Mouse (Mus musculus) intestine, embryonic 14.5 days (tissue): ENCODE results near the gene Fto. TPM values are rescaled to one million over a fixed set of nuclear protein-coding genes. Genes with fewer than 3 reads are reported as not detected.

Source experiments
- ATAC-seq: fragments of 200-750 bp; cut with Nextera tagmentation; replicated peaks from 2 replicates; pipeline ENCODE4 v1.8.0; 2017; ENCODE audit warnings: low read depth, moderate number of reproducible peaks, moderate TSS enrichment, moderate library complexity; ENCODE audit not compliant: low FRiP score, low TSS enrichment
- DNase-seq: peaks from one replicate; pipeline ENCODE4 v3.0.0-alpha.2; 2018; ENCODE audit warnings: low spot score
- H3K27ac ChIP-seq: fragments of 300-500 bp; sonication (generic); 2 replicates; pipeline ENCODE4 v1.5.1; 2014; ENCODE audit warnings: low read depth, mild to moderate bottlenecking, control low read depth
- H3K27me3 ChIP-seq: fragments of 300-500 bp; sonication (generic); replicated peaks from 2 replicates; pipeline ENCODE4 v1.6.1; 2014; ENCODE audit warnings: low read length, control low read depth; ENCODE audit not compliant: control insufficient read depth, insufficient read depth
- H3K36me3 ChIP-seq: fragments of 300-500 bp; sonication (generic); 2 replicates; pipeline ENCODE4 v1.6.1; 2014; ENCODE audit warnings: low read length, control low read depth; ENCODE audit not compliant: control insufficient read depth, insufficient read depth
- H3K4me1 ChIP-seq: fragments of 300-500 bp; sonication (generic); replicated peaks from 2 replicates; pipeline ENCODE4 v1.6.1; 2014; ENCODE audit warnings: low read length, control low read depth, mixed read lengths; ENCODE audit not compliant: control insufficient read depth, insufficient read depth
- H3K4me2 ChIP-seq: fragments of 300-500 bp; sonication (generic); 2 replicates; pipeline ENCODE4 v1.6.1; 2014; ENCODE audit warnings: low read length
- H3K4me3 ChIP-seq: fragments of 300-500 bp; sonication (generic); 2 replicates; pipeline ENCODE4 v1.5.1; 2014; ENCODE audit warnings: low read depth, low read length, control low read depth, mixed read lengths
- H3K9ac ChIP-seq: fragments of 300-500 bp; sonication (generic); 2 replicates; pipeline ENCODE4 v1.6.1; 2014; ENCODE audit warnings: mild to moderate bottlenecking, low read length
- H3K9me3 ChIP-seq: fragments of 300-500 bp; sonication (generic); 2 replicates; pipeline ENCODE4 v1.6.1; 2016; ENCODE audit warnings: low read length, control low read depth; ENCODE audit not compliant: control insufficient read depth
- WGBS: fragments of 180-500 bp; shearing (Covaris S2); extraction: QIAGEN DNeasy Blood & Tissue Kit; methylation state at CpG from one replicate; pipeline ENCODE4 v1.1.7; 2014; 5-methylcytosine and 5-hydroxymethylcytosine counted together
- polyA plus RNA-seq: library from polyadenylated mRNA; unstranded; fragments of >200 nt; fragmentation: Nextera tagmentation; extraction: Ambion mirVana; gene quantifications from 2 replicates; pipeline ENCODE4 v1.2.1, GENCODE M21; 2014

The Fto gene
- polyA plus RNA-seq, 1 experiment from 2014 or later: 77.7 TPM

- H3K4me2 ChIP-seq: no peak overlapping the region
- H3K9ac ChIP-seq: no peak overlapping the region
- DNase-seq (no peak), ATAC-seq (no peak)
- WGBS: 69% methylated on average over 11 of the region's 11 CpGs
- no peaks in the 10 kb centered on the region for H3K9me3 ChIP-seq
- no peak overlapping the region for H3K4me3 ChIP-seq
- H3K27me3 ChIP-seq: no peaks in the 10 kb centered on the region
- no peak overlapping the region for H3K27ac ChIP-seq
- no peaks in the 10 kb centered on the region for H3K4me1 ChIP-seq
- no peaks in the 10 kb centered on the region for H3K36me3 ChIP-seq
Observed at GRCm38 (mm10) chr8:91584620-91585415, 271.5 kb downstream of the Fto start.

GRCm38 (mm10) chr8:91592436-91593105 lies 279.2 kb downstream of the Fto start:
- no peak for ATAC-seq
- WGBS: 25% methylated on average over 10 of the region's 10 CpGs
- H3K4me2 ChIP-seq: no peak overlapping the region
- no peak overlapping the region for H3K9ac ChIP-seq
- no peak for DNase-seq
- H3K27me3 ChIP-seq: no peaks in the 10 kb centered on the region
- no peak overlapping the region for H3K27ac ChIP-seq
- no peak overlapping the region for H3K4me3 ChIP-seq
- H3K36me3 ChIP-seq: no peaks in the 10 kb centered on the region
- H3K9me3 ChIP-seq: no peaks in the 10 kb centered on the region
- peaks cover 13% of the 10 kb centered on the region for H3K4me1 ChIP-seq

GRCm38 (mm10) chr8:91593202-91593781 lies 280.0 kb downstream of the Fto start:
- whole genome bisulfite sequencing: 23% methylated on average over 12 of the region's 12 CpGs
- no peak overlapping the region for H3K9ac ChIP-seq
- no peaks in the 10 kb centered on the region for H3K36me3 ChIP-seq
- ATAC-seq: no peak
- H3K4me1 ChIP-seq: peaks cover 13% of the 10 kb centered on the region
- no peak overlapping the region for H3K4me2 ChIP-seq
- no peaks in the 10 kb centered on the region for H3K27me3 ChIP-seq
- no peak for DNase-seq
- H3K9me3 ChIP-seq: no peaks in the 10 kb centered on the region
- H3K27ac ChIP-seq: no peak overlapping the region
- H3K4me3 ChIP-seq: no peak overlapping the region

- DNase-seq (no peak), ATAC-seq (no peak)
- Histone ChIP-seq H3K4me1 (no peaks in the 10 kb centered on the region), H3K4me2 (no peak overlapping the region), H3K36me3 (no peaks in the 10 kb centered on the region), H3K27me3 (no peaks in the 10 kb centered on the region), H3K9ac (no peak overlapping the region), H3K9me3 (no peaks in the 10 kb centered on the region), H3K27ac (no peak overlapping the region), H3K4me3 (no peak overlapping the region)
- WGBS: 58% methylated on average over 14 of the region's 14 CpGs
Observed at GRCm38 (mm10) chr8:91599349-91599837, 286.1 kb downstream of the Fto start.

GRCm38 (mm10) chr8:91603751-91604150 lies 290.4 kb downstream of the Fto start:
- Histone ChIP-seq H3K9ac (no peak overlapping the region), H3K4me1 (peaks cover 3% of the 10 kb centered on the region; the same call in 1 of the 2 replicates), H3K27ac (no peak overlapping the region), H3K4me2 (no peak overlapping the region), H3K9me3 (no peaks in the 10 kb centered on the region), H3K27me3 (no peaks in the 10 kb centered on the region), H3K4me3 (no peak overlapping the region), H3K36me3 (no peaks in the 10 kb centered on the region)
- 95% methylated on average over 9 of the region's 9 CpGs for WGBS
- ATAC-seq (no peak), DNase-seq (no peak)

- no peak overlapping the region for H3K4me2 ChIP-seq
- H3K4me1 ChIP-seq: peaks cover 3% of the 10 kb centered on the region; the same call in 1 of the 2 replicates
- DNase-seq (no peak), ATAC-seq (no peak)
- no peak overlapping the region for H3K4me3 ChIP-seq
- H3K9ac ChIP-seq: no peak overlapping the region
- no peaks in the 10 kb centered on the region for H3K27me3 ChIP-seq
- WGBS: 56% methylated on average over 8 of the region's 8 CpGs
- no peak overlapping the region for H3K27ac ChIP-seq
- no peaks in the 10 kb centered on the region for H3K9me3 ChIP-seq
- H3K36me3 ChIP-seq: no peaks in the 10 kb centered on the region
Observed at GRCm38 (mm10) chr8:91605901-91606300, 292.6 kb downstream of the Fto start.

- Histone ChIP-seq H3K9ac (no peak overlapping the region), H3K27ac (no peak overlapping the region), H3K36me3 (no peaks in the 10 kb centered on the region), H3K9me3 (no peaks in the 10 kb centered on the region), H3K4me3 (no peak overlapping the region), H3K27me3 (no peaks in the 10 kb centered on the region), H3K4me1 (peaks cover 3% of the 10 kb centered on the region; the same call in 1 of the 2 replicates), H3K4me2 (no peak overlapping the region)
- ATAC-seq (no peak), DNase-seq (no peak)
- 90% methylated on average over 5 of the region's 5 CpGs for WGBS
Observed at GRCm38 (mm10) chr8:91607091-91607490, 293.8 kb downstream of the Fto start.

- no peak for ATAC-seq
- WGBS: 47% methylated on average over 7 of the region's 7 CpGs
- H3K4me2 ChIP-seq: no peak overlapping the region
Observed at GRCm38 (mm10) chr8:91611191-91611590, 297.9 kb downstream of the Fto start.

More at GRCm38 (mm10) chr8:91611191-91611590, 297.9 kb downstream of the Fto start:
- Histone ChIP-seq H3K4me1 (peaks cover 16% of the 10 kb centered on the region), H3K27me3 (no peaks in the 10 kb centered on the region), H3K9me3 (no peaks in the 10 kb centered on the region), H3K4me3 (no peak overlapping the region), H3K27ac (no peak overlapping the region), H3K9ac (no peak overlapping the region), H3K36me3 (no peaks in the 10 kb centered on the region)
- DNase-seq: no peak
